Comparison of ENCODE assay signal across 18 mouse cellular contexts in genomic region chr8:47590400-47590799, GRCm38 (mm10). TPM values are rescaled to one million over a fixed set of nuclear protein-coding genes. Genes with fewer than 3 reads are reported as not detected.
DNase-seq lines count a peak whose midpoint lies in the region; ATAC-seq lines count a peak whose summit lies in the region.
"Had no signal": no experiment of that assay in that cellular context is flagged by ENCODE, and none has a peak within 500 bp of the region (broad histone marks: within the 10 kb centered on the region; RNA-seq: fewer than 3 reads in every experiment).

No protein-coding gene starts in this region.

- no peaks in the 10 kb centered on the region for H3K36me3 ChIP-seq in forebrain, embryonic 11.5 days (ENCODE audit: control insufficient read depth, insufficient read depth, low read length)
- H3K36me3 ChIP-seq in forebrain, embryonic 10.5 days (replicated peaks): no peaks in the 10 kb centered on the region
- no peaks in the 10 kb centered on the region for H3K36me3 ChIP-seq in hindbrain, embryonic 10.5 days
- H3K36me3 ChIP-seq in midbrain, embryonic 10.5 days: no peaks in the 10 kb centered on the region
- H3K36me3 ChIP-seq in neural tube, embryonic 15.5 days: no peaks in the 10 kb centered on the region
- H3K36me3 ChIP-seq: embryonic facial prominence, embryonic 10.5 days; G1E; limb, embryonic 15.5 days had no signal

- no peak for DNase-seq in forebrain, embryonic 11.5 days (ENCODE audit: low spot score)
- no peak for DNase-seq in forebrain, embryonic 10.5 days (ENCODE audit: extremely low spot score, low spot score)
- DNase-seq in hindbrain, embryonic 10.5 days (ENCODE audit: low spot score): peak; percentile 5
- DNase-seq in midbrain, embryonic 10.5 days (ENCODE audit: low spot score): no peak
- DNase-seq in adrenal gland, postnatal 25 days: no peak
- no peak for DNase-seq in ovary, postnatal 36 days (ENCODE audit: low spot score)
- DNase-seq: adrenal gland, adult 2 months; cerebellum, adult 11 months; kidney, adult 2 months; kidney, postnatal 36 days; liver, postnatal 0 days; thymus, postnatal 25 days had no signal

- no peak overlapping the region for H3K27ac ChIP-seq in forebrain, embryonic 11.5 days (ENCODE audit: low read depth, low read length)
- H3K27ac ChIP-seq in forebrain, embryonic 10.5 days: no peak overlapping the region
- 0 out of 2 replicates have a peak overlapping the region, but pooled peaks have one; percentile 16 for H3K27ac ChIP-seq in hindbrain, embryonic 10.5 days
- 0 out of 2 replicates have a peak overlapping the region, but pooled peaks have one; percentile 13 for H3K27ac ChIP-seq in midbrain, embryonic 10.5 days (replicated peaks)
- no peak overlapping the region for H3K27ac ChIP-seq in neural tube, embryonic 15.5 days (replicated peaks)
- H3K27ac ChIP-seq: embryonic facial prominence, embryonic 10.5 days; limb, embryonic 15.5 days had no signal

- H3K4me2 ChIP-seq in forebrain, embryonic 11.5 days (ENCODE audit: low read depth, low read length, severe bottlenecking): no peak overlapping the region
- H3K4me2 ChIP-seq in neural tube, embryonic 15.5 days: 0 out of 2 replicates have a peak overlapping the region, but pooled peaks have one; percentile 4
- H3K4me2 ChIP-seq: limb, embryonic 15.5 days had no signal

- ATAC-seq in forebrain, embryonic 11.5 days (replicated peaks; ENCODE audit: low FRiP score): peak; percentile 56; the same call in 1 of the 2 replicates
- ATAC-seq in neural tube, embryonic 15.5 days (ENCODE audit: low FRiP score): no peak
- ATAC-seq in frontal cortex, adult (ENCODE audit: low TSS enrichment): no peak
- ATAC-seq: CD4-positive, CD25-positive, alpha-beta regulatory T cell, adult 4 months; liver, postnatal 0 days had no signal

- H3K4me1 ChIP-seq in forebrain, embryonic 11.5 days (replicated peaks; ENCODE audit: control insufficient read depth, insufficient read depth, low read length): no peaks in the 10 kb centered on the region
- no peaks in the 10 kb centered on the region for H3K4me1 ChIP-seq in forebrain, embryonic 10.5 days
- H3K4me1 ChIP-seq in hindbrain, embryonic 10.5 days (replicated peaks): peaks cover 4% of the 10 kb centered on the region
- H3K4me1 ChIP-seq in midbrain, embryonic 10.5 days: peaks cover 5% of the 10 kb centered on the region; the same call in 1 of the 2 replicates
- no peaks in the 10 kb centered on the region for H3K4me1 ChIP-seq in neural tube, embryonic 15.5 days
- H3K4me1 ChIP-seq: embryonic facial prominence, embryonic 10.5 days; limb, embryonic 15.5 days had no signal

- no peak overlapping the region for H3K4me3 ChIP-seq in forebrain, embryonic 11.5 days (ENCODE audit: low read depth, low read length)
- no peak overlapping the region for H3K4me3 ChIP-seq in forebrain, embryonic 10.5 days
- no peak overlapping the region for H3K4me3 ChIP-seq in hindbrain, embryonic 10.5 days
- H3K4me3 ChIP-seq in midbrain, embryonic 10.5 days: no peak overlapping the region
- no peak overlapping the region for H3K4me3 ChIP-seq in neural tube, embryonic 15.5 days (replicated peaks)
- H3K4me3 ChIP-seq: embryonic facial prominence, embryonic 10.5 days; limb, embryonic 15.5 days had no signal

- no peaks in the 10 kb centered on the region for H3K27me3 ChIP-seq in forebrain, embryonic 11.5 days (ENCODE audit: control insufficient read depth, insufficient read depth, low read length)
- H3K27me3 ChIP-seq in forebrain, embryonic 10.5 days (ENCODE audit: poor library complexity, severe bottlenecking): no peaks in the 10 kb centered on the region
- H3K27me3 ChIP-seq in hindbrain, embryonic 10.5 days (ENCODE audit: insufficient read depth, poor library complexity, severe bottlenecking): no peaks in the 10 kb centered on the region
- no peaks in the 10 kb centered on the region for H3K27me3 ChIP-seq in midbrain, embryonic 10.5 days (ENCODE audit: low read depth, poor library complexity, severe bottlenecking)
- H3K27me3 ChIP-seq in neural tube, embryonic 15.5 days (replicated peaks): no peaks in the 10 kb centered on the region
- H3K27me3 ChIP-seq: limb, embryonic 15.5 days had no signal

- no peaks in the 10 kb centered on the region for H3K9me3 ChIP-seq in forebrain, embryonic 11.5 days (ENCODE audit: control insufficient read depth, low read length)
- no peaks in the 10 kb centered on the region for H3K9me3 ChIP-seq in forebrain, embryonic 10.5 days
- H3K9me3 ChIP-seq in hindbrain, embryonic 10.5 days: no peaks in the 10 kb centered on the region
- no peaks in the 10 kb centered on the region for H3K9me3 ChIP-seq in midbrain, embryonic 10.5 days (replicated peaks)
- no peaks in the 10 kb centered on the region for H3K9me3 ChIP-seq in neural tube, embryonic 15.5 days (replicated peaks)
- H3K9me3 ChIP-seq: embryonic facial prominence, embryonic 10.5 days; G1E; limb, embryonic 15.5 days had no signal

- WGBS in forebrain, embryonic 11.5 days: 88% methylated on average over 10 of the region's 10 CpGs
- 94% methylated on average over 10 of the region's 10 CpGs for WGBS in forebrain, embryonic 10.5 days
- WGBS in hindbrain, embryonic 10.5 days: 67% methylated on average over 10 of the region's 10 CpGs
- 86% methylated on average over 10 of the region's 10 CpGs for WGBS in midbrain, embryonic 10.5 days
- WGBS in neural tube, embryonic 15.5 days: 52% methylated on average over 10 of the region's 10 CpGs

- no peak overlapping the region for H3K9ac ChIP-seq in forebrain, embryonic 11.5 days (ENCODE audit: low read length)
- H3K9ac ChIP-seq in neural tube, embryonic 15.5 days (replicated peaks): no peak overlapping the region
- H3K9ac ChIP-seq: limb, embryonic 15.5 days; liver, postnatal 0 days had no signal

RNA-seq across cellular contexts. Expression of gene Rwdd4a, which starts 56.9 kb away (rescaled TPM):
- 49.9 and 56.1 TPM in 2 replicates for polyA plus RNA-seq in forebrain, embryonic 11.5 days (2014; fragmentation: Nextera tagmentation; extraction: Ambion mirVana)
- polyA plus RNA-seq in forebrain, embryonic 10.5 days (2016; fragmentation: Nextera tagmentation; extraction: Ambion mirVana): 51.2 and 54.0 TPM in 2 replicates
- 43.8 and 48.6 TPM in 2 replicates for polyA plus RNA-seq in hindbrain, embryonic 10.5 days (2016; fragmentation: Nextera tagmentation; extraction: Ambion mirVana)
- polyA plus RNA-seq in midbrain, embryonic 10.5 days (2016; fragmentation: Nextera tagmentation; extraction: Ambion mirVana): 41.6 and 45.5 TPM in 2 replicates
- polyA plus RNA-seq in neural tube, embryonic 15.5 days (2015; fragmentation: Nextera tagmentation; extraction: Ambion mirVana): 24.3 and 29.9 TPM in 2 replicates
- total RNA-seq in adrenal gland, postnatal 25 days (2021): 45.0 and 45.6 TPM in 2 replicates

RNA-seq across cellular contexts. Expression of gene Trappc11, which starts 57.1 kb away (rescaled TPM):
- 44.2 and 45.7 TPM in 2 replicates for polyA plus RNA-seq in forebrain, embryonic 11.5 days (2014; fragmentation: Nextera tagmentation; extraction: Ambion mirVana)
- polyA plus RNA-seq in forebrain, embryonic 10.5 days (2016; fragmentation: Nextera tagmentation; extraction: Ambion mirVana): 35.5 and 36.0 TPM in 2 replicates
- polyA plus RNA-seq in hindbrain, embryonic 10.5 days (2016; fragmentation: Nextera tagmentation; extraction: Ambion mirVana): 34.7 and 39.0 TPM in 2 replicates
- 32.5 and 39.2 TPM in 2 replicates for polyA plus RNA-seq in midbrain, embryonic 10.5 days (2016; fragmentation: Nextera tagmentation; extraction: Ambion mirVana)
- 36.0 and 36.5 TPM in 2 replicates for polyA plus RNA-seq in neural tube, embryonic 15.5 days (2015; fragmentation: Nextera tagmentation; extraction: Ambion mirVana)
- 37.2 and 44.1 TPM in 2 replicates for total RNA-seq in adrenal gland, postnatal 25 days (2021)

Comparison
In these comparisons a context has a peak if more than half of its experiments do, and no peak if none do; other contexts are left out.
1. H3K27ac ChIP-seq: peak in hindbrain, embryonic 10.5 days (single experiment) and midbrain, embryonic 10.5 days (single experiment); none in forebrain, embryonic 11.5 days (single experiment), forebrain, embryonic 10.5 days (single experiment) and neural tube, embryonic 15.5 days (single experiment).